Mouse (Mus musculus) heart, postnatal 25 days (tissue): ENCODE measurements around the gene Phgr1. TPM values are rescaled to one million over a fixed set of nuclear protein-coding genes. Genes with fewer than 3 reads are reported as not detected.
A peak's percentile ranks its signal among the peaks of the same experiment; 100 is the strongest.

Source experiments
- DNase-seq: peaks from one replicate; pipeline ENCODE4 v3.0.0; 2022; ENCODE audit warnings: low spot score
- intact Hi-C: fragments of 180-260 bp; cut with DNase I; formaldehyde crosslinking; loops from one replicate; pipeline ENCODE4 v1.15.1; 2025
- total RNA-seq, 2 experiments: library from RNA; stranded (reverse); gene quantifications; 2 replicates each; pipeline ENCODE4 v1.2.3; 2021

Gene Phgr1
- total RNA-seq, 2 experiments from 2014 or later: not detected

DNA sequence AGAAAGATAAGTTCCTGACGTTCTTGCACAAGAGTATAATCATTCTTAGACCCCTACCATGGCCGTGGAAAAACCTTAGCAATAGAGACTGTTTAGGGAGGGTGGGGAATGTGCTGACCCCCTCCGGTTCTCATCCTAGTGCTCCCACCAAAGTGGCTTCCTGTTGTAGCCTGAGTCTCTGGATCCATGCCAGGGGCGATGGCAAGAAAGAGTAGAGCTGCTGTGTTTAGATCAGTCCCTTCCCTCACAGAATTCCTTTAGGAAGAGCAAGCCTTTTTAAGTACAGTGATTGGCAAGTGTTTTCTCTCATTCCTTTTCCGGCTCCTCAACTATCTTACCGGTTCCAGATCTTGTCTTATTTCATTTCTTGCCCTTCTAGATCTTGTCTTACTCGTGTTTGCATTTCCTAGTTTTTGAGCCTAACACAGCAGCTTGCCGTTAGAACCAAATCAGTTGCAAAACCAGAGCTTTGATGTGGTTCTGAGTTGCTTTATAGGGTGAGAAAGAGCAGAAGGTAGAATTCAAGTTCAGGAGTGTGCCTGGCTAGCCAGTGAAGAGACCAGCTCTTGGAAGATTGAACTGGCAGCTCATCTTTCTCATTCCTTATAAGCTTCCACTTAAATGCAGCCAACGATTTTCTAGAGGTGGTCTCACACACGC is 25.1 kb upstream of the Phgr1 start:
- intact Hi-C loops: no loop called here
- no peak for DNase-seq

DNA sequence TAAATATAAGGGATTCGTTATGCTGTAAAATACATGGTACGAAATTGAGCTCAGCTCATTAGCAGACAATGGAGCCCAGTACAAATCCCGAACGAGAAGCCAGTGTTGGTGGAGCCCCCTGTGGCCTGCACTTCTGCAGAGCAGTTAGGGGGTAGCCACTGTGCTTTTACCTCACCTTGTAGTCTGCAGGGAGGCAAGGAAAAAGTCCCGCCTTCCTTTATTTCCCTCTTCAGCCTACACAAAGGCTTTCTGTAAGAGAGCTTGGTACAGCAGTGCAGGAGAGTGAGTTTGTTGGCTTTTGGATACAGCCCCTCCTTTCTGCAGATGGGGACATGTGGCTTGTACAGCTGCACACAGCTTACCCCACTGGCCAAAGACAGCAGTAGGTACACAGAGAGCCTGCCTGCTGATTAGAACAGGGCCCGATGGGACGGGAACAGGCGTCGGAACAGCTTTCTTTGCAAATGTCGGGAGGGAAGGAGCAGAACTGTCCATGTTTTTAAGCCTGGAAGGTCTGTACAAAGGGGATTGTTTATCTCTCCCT is 23.2 kb upstream of the Phgr1 start:
- intact Hi-C loops: no loop called here
- no peak for DNase-seq

GRCm38 (mm10) chr2:118750476-118750875 is 22.1 kb upstream of the Phgr1 start:
- intact Hi-C loops: no loop called here
- DNase-seq: no peak

DNA sequence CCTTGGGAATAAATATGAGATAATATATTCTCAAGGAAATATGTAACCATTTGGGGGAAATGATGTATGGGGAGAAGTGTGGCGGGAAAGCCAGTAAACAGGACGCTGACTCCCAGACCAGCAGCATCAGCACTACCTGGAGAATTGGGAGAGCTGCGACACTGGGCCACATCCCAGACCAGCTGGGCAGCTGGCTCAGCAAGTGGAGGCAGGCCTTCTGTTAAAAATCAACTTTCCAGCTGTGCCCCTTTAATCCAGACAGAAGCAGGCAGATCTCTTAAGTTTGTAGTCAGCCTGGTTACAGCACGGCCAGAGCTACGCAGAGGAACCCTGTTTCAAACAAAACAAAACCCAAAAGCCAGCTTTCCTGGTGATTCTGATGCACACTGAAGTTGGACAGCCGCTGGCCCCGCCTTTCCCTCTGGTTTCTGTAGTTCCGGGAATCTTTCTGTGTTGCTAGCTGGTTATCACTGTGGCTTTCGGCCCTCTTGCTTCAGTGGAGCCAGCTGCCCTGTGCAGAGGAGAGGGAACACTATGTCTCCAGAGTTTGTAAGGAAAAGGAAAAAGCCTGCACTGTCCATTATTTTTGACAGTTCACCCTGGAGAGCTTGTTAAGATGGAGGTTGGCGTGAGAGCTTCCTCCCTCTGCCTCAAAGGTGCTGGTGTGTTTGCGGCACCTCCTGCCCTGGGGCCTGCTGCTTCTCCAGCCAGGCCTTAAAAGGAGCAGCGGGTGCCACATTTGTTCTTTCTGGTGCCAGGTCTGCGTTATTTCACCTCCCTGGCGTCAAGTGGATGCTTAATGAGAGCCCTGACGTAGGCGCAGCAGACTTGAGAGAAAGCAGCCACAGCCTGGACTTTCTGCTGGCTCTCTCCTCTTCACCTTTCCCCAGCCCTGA is 20.4 kb upstream of the Phgr1 start:
- intact Hi-C loops: no loop called here
- DNase-seq: no peak

DNA sequence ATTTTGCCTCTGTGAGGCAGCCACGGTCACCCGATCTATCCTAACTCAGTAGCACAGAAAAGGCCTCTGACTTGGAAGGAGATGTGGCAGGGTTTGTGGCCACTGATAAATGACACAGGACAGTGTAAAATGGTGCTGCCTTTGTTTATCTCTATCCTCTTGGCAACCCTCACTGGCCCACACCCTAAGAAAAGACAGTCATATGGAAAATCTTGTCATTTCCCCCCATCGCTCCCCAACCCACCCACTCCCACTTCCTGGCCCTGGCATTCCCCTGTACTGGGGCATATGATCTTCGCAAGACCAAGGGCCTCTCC is 19.8 kb upstream of the Phgr1 start:
- DNase-seq: no peak
- intact Hi-C loops: no loop called here

- no peak for DNase-seq
- intact Hi-C loops: no loop called here
These were observed 18.4 kb upstream of the Phgr1 start for GRCm38 (mm10) chr2:118754143-118754542.

DNA sequence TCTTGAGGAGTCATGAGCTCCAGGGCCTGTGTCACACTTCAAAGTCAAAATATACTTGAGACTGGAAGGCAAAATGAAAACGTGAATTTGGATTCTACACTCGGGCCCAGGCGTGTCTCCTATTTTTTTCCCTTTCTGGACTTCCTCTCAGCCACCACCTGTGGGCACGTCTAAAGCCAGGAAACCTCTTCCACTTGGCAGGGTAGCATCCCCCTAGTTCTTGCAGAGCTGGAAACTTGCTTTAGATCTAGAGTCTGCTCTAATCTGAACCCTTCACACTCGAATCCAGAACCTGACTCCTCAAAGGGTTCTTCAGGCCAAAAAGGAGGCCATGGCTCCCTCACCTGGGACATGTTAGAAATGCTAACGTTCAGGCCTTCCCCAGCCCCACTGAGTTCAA is 17.2 kb upstream of the Phgr1 start:
- intact Hi-C loops: no loop called here
- no peak for DNase-seq

DNA sequence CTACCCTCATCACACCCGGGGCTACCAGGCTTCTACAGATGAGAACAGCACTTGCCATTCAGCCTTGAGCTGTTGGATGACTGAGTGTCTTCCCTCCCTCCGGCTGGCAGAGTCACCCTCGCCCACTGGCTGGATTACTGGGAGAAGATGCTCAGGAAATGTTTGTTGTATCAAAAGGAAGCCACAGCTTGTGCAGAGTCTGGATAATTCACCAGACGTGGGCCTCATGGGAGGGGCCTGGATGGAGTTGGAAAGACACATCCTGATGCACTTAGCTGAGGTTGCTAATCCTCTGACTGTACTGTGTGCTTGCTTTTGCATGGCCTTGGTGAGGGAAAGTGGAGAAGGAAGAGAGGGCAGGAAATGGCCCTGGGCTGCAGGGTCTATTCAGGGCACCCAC is 16.5 kb upstream of the Phgr1 start:
- intact Hi-C loops: no loop called here
- no peak for DNase-seq

DNA sequence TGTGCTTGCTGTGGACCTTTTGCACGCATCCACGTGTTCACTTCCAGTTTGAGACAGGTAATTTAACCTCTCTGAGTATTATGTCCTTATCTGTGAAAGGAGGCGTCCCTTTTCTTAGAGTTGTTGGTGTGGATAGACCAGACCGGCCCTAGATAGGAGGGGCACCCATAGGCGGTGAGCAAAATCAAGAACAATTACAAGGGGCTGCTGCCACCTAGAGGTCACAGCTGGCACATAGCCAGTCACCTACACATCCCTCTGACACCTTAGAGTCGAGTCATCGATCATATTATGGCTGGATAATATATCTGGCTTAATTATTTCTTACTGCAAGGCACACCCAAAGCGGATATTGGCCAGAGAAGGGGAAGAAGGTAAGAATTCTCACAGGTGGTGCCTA is 12.7 kb upstream of the Phgr1 start:
- no peak for DNase-seq
- intact Hi-C loops: no loop called here

DNA sequence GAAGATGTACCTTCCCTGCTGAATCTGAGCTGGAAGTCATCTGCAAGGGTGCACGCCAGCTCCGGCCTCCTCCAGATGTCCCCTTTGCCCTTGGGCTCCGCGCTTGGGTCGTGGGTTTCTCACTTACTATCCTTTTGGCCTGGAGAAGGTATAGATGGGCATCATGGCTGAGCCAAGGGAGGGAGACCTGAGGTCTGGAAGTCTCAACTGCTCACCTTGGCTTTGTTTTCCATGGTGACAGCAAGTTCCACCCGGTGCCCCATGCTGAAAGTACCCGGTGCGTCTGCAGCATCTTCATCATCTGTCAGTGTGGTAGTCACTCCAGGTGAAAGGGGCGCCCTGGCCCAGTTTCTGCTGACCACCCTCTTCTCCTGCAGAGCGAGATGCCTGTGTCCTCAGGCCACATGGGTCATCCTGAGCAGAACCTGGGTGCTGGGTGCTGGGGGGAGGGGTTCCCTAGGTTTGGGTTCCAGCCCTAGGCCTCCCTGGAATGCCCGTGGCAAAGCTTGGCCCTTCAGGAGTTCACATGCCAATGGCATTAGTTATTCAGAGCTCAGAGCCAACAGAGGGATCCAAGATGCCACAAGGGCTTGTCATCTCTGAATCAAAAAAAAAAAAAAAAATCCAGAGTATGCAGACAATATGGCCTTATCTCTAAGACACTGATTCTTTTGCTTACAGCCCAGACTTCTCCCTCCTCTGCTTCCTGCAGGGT is 12.1 kb upstream of the Phgr1 start:
- no peak for DNase-seq
- intact Hi-C loops: loop anchor here (1.0 kb wide), 1 partner anchor 15 kb away; the partner anchor contains the start of gene Inafm2

- intact Hi-C loops: loop anchor here (1.0 kb wide), 1 partner anchor 16 kb away; the partner anchor contains the start of gene Inafm2
- no peak for DNase-seq
These were observed 11.2 kb upstream of the Phgr1 start for GRCm38 (mm10) chr2:118761358-118761757.

GRCm38 (mm10) chr2:118761906-118762783 is 10.4 kb upstream of the Phgr1 start, which contains the start of gene Ccdc9b:
Gene Ccdc9b, minus strand, starts transcription at chr2:118762661.
- peak; percentile 84 for DNase-seq
- intact Hi-C loops: loop anchor here (1.0 kb wide), 1 partner anchor 17 kb away; the partner anchor contains the start of gene Inafm2

- no peak for DNase-seq
- intact Hi-C loops: no loop called here
These were observed 9.8 kb upstream of the Phgr1 start for GRCm38 (mm10) chr2:118762784-118763148.

- peak; percentile 47 for DNase-seq
- intact Hi-C loops: no loop called here
These were observed 9.1 kb upstream of the Phgr1 start for GRCm38 (mm10) chr2:118763469-118763868.

- DNase-seq: no peak
- intact Hi-C loops: loop anchor here (2.0 kb wide), 1 partner anchor 119 kb away; no protein-coding TSS in a partner anchor
These were observed 8.3 kb upstream of the Phgr1 start for GRCm38 (mm10) chr2:118764094-118764831.

- DNase-seq: no peak
- intact Hi-C loops: loop anchor here (2.0 to 5.0 kb wide), 2 partner anchors 118 to 207 kb away; no protein-coding TSS in a partner anchor
These were observed 7.7 kb upstream of the Phgr1 start for GRCm38 (mm10) chr2:118764875-118765274.

- intact Hi-C loops: loop anchor here (5.0 kb wide), 1 partner anchor 206 kb away; no protein-coding TSS in a partner anchor
- no peak for DNase-seq
These were observed 6.2 kb upstream of the Phgr1 start for GRCm38 (mm10) chr2:118766041-118767033.
